Mouse (Mus musculus) kidney, postnatal 10 days (tissue): ENCODE measurements around the gene Fktn.
"Not testable (repeated sequence)": the region's sequence is repeated elsewhere in the genome, so short reads cannot be mapped to it uniquely, and the experiment has no call there.

Experiments
- DNase-seq: peaks from one replicate; pipeline ENCODE4 v3.0.0; 2021; ENCODE audit warnings: mixed read lengths

Fktn gene

DNA sequence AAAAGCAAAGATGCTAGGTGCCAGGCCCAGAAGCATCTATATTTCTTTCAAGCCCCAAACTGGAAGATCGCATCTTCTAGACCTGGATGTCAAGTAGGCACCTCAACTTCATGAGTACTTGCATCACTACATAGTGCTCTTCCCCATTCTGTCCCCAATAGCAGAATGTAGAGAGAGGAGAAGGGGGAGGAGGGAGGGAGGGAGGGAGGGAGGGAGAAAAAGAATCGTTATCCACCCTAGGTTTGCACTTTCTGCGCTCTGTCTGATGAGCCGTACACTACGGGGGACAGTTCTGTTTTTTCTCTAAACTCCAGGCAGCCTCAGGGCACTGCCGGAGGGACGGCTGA, at the start of gene Fktn:
Gene Fktn (plus strand): TSS at position 295 of the 347 bp plus-strand sequence.
- DNase-seq = no peak

DNA sequence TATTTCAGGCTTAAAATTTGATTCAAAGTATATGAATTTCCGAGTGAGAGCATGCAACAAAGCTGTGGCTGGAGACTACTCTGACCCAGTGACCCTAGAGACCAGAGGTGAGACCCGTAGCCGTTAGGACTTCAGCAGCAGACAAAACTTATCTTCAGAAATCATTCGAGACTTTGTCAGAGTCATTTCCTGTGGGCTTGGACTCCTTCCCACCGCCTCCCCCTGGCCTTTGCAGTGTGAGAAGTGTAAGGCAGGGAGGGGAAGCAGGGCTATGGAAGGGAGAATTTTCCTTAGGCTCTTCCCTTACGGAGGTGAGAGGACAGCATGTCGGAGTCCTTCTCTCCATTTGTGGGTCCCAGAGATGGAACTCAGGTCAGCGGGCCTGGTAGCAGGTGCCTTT, 31.7 kb upstream of the Fktn start:
- peak; percentile 11 for DNase-seq

GRCm38 (mm10) chr4:53688965-53689364, 24.8 kb upstream of the Fktn start:
- DNase-seq = no peak

DNA sequence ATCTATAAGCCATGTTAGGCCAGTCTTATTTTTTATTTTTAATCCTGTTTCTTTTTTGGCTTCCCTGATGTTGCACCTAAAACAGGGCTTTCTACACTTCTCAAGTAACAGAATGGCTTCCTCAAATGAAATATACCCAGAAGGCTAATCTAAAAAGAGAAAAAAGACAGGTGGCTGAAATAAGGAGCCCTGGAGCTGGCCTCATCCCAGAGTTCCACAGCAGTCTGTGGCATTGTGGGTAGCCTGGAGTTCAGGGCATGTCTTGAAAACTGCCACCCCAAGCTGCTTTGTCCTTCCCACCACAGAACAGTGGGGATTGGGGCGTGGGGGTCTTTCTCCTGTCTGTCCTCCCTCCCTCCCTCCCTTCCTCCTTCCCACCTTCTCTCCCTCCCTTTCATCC, 22.4 kb upstream of the Fktn start:
- DNase-seq = no peak

- not testable (repeated sequence) for DNase-seq
These were observed 4.6 kb upstream of the Fktn start for GRCm38 (mm10) chr4:53709166-53709565.

GRCm38 (mm10) chr4:53710021-53710420, 3.8 kb upstream of the Fktn start:
- DNase-seq = no peak

- DNase-seq = no peak
These were observed 3.1 kb upstream of the Fktn start for GRCm38 (mm10) chr4:53710555-53711328.

- peak; percentile 96 for DNase-seq
These were observed 435 bp downstream of the Fktn start for GRCm38 (mm10) chr4:53714051-53714814.

DNA sequence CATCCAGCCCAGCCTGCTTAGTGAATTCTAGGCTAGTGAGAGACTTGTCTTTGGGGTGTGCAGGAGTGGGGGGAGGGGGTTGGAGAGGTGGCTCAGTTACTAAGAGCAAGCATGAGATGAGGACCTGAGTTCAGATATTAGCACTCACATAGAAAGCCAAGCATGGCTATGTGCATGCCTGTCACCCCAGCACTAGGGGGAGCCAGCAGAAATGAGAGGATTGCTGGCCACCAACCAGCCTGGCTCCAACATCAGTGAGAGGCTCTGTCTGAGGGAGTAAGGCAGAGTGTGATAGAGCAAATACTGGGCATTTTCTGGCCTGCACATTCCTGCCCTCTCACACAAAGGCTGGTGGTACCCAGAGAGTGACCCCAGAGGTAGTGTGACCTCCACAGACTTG, 2.2 kb downstream of the Fktn start:
- DNase-seq = no peak

DNA sequence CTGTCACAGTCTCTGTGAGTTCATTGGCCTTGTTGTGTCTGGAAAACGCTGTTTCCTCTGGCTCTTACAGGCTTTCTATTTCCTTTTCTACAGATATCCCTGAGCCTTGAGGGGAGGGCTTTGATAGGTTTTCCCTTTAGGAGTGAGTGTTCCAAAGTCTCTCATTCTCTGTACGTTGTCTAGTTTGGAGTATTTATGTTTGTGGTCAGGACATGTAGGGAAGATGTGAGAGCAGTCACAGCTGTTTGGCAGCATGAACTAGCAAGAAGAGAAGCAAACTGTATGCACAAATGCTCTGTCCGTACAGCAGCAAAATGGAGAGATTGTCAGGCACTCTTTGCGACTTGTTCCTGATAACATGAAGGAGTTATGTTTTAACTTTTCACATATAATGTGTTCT, 3.7 kb downstream of the Fktn start:
- DNase-seq = peak; percentile 24

DNA sequence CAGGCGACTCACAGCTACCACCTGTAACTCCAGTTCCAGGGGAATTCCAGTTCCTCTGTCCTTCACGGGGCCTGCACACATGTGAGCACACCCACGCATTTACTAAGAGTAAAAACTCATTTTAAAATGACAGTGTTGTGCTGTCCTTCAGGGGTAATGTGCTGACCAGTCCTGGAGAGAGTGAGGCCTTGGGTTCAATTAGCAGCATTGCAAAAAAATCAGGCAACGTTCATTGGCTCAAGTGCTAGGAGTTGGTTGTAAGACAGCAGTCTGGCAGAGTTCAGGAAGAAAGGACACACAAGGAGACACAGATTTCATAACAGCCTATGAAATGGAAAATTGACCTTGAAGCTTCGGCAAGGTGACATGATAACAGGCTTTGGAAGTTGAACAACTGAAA, 4.5 kb downstream of the Fktn start:
- no peak for DNase-seq

- DNase-seq = no peak
These were observed 8.7 kb downstream of the Fktn start for GRCm38 (mm10) chr4:53722506-53722905.

DNA sequence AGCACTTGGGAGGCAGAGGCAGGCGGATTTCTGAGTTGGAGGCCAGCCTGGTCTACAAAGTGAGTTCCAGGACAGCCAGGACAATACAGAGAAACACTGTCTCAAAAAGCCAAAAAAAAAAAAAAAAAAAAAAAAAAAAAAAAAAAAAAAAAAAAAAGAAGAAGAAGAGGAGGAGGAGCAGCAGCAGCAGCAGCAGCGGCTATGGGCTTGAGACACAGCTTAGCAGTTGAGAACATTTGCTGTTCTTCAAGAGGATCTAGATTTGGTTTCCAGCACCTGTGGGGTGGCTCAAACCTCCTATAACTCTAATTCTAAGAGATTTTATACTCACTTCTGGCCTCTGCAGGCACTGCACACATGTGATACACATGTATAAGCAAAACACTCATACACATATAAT, 12.3 kb downstream of the Fktn start:
- not testable (repeated sequence) for DNase-seq

- DNase-seq = no peak
These were observed 14.3 kb downstream of the Fktn start for GRCm38 (mm10) chr4:53728121-53728520.

- peak; percentile 71 for DNase-seq
These were observed 25.3 kb downstream of the Fktn start for GRCm38 (mm10) chr4:53738956-53739616.

DNA sequence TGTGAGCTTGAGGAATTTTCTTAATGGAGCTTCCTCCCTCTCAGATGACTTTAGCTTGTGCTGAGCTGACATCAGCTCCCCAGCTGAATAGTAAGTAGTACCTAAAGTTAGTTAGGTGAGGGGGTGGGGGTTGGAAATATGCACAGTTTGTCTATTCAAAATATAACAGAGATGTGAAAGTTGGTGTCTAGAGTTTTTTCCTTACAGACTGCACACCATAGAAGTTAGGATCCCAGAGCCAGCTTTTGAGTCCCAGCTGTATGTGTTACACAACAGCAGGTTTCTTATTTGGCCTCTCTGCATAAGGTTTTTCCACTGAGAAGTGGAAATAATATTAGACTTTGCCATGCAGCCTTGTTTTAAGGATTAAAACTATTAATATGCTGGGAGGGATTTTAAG, 36.0 kb downstream of the Fktn start:
- DNase-seq = no peak

DNA sequence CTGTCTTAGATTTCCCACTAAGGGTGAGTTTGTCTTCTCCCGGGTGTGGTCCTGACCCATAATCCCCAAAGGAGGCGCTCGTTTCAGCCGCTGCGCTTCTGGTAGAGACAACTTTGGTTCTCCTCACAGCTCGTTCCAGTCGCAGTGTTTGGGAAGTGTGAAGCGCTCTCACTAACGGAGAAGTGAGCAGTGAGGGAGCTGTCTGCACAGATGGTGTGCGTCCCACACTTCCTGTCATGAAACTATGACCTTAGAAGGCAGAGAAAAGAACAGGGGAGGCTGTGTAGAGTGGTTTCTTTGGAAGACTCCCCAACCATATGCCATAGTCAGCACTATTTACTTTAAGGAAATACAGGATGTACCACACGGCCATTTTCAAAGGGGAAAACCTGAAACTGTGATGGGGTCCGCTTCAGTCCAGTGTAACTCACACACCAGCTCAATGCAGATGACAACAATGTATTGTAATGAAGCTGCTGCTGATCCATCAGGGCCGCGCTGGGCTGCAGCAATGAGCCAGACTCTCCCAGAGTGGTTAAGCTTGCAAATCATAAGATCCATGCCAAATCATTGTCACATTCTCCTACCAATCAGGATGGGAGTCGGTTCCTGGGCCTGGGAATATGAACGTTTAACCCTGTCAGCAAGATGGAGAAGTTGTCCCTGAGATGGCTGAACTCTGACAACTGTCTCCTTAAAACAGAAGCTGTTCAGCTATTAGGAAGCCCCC, 36.8 kb downstream of the Fktn start:
- peak; percentile 53 for DNase-seq

GRCm38 (mm10) chr4:53757030-53757429, 43.2 kb downstream of the Fktn start:
- DNase-seq = no peak

GRCm38 (mm10) chr4:53758764-53759163, 45.0 kb downstream of the Fktn start:
- DNase-seq = no peak

GRCm38 (mm10) chr4:53759678-53760077, 45.9 kb downstream of the Fktn start:
- DNase-seq = no peak

DNA sequence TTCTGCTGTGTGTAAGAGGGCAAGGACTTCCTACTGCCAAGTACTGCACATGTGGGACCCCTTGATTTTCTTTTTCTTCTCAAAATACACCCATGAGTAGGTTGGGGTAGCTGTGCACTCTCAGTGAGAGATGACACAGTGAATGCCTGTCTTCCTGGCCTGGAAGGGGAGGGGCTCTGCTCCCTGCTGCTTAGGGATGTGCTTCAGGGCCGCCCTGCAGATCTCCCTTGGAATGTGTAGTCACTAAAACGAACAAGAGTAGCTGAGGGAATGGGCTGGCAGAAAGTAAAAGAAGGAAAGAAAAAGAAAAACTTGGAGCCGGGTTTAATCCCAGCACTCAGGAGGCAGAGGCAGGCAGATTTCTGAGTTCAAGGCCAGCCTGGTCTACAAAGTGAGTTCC, 48.7 kb downstream of the Fktn start:
- no peak for DNase-seq

- DNase-seq = no peak
These were observed 57.3 kb downstream of the Fktn start for GRCm38 (mm10) chr4:53770958-53771735.
